Mouse (Mus musculus): ENCODE results near the gene Megf9. TPM values are rescaled to one million over a fixed set of nuclear protein-coding genes. Genes with fewer than 3 reads are reported as not detected.

The Megf9 gene
- total and polyA plus RNA-seq, 3 experiments = not detected

DNA sequence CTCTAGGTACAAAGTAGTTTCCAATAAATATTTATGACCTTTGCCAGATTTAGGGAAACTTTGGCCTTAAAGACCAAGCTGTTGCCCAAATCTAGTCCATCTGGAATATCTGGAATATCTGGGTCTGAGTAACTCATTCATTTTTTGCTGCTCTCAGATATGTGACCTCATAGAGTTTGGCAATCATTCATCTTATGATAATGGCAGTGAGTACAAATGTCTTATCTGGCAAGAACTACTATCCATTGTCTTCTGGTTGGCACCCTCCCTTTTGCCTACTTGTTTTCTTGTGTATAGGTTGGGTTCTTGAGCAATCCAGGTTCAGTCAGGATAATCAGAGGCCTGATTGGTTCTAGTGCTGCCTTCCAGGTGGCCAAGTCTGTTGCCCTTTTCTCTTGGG, 41.3 kb upstream of the Megf9 start:
- in situ Hi-C loops (cut with MboI; ENCODE audit: low pct_ligation_motif_present, low pct_unique_long_range_greater_than_20kb, low sequenced_read_pairs) = loop anchor here (25.0 kb wide), 1 partner anchor 114 kb away; no protein-coding TSS in a partner anchor
- H3K4me1 ChIP-seq (ENCODE audit: control insufficient read depth in 1 of 2, insufficient read depth in 2 of 2) = peaks cover 0 to 13% of the 10 kb centered on the region in 2 experiments; a peak in 2 of 4 replicates
- no peak overlapping the region for H3K9ac ChIP-seq (ENCODE audit: insufficient read depth, low read depth)
- H3K36me3 ChIP-seq (replicated peaks in 1 of 2; ENCODE audit: control insufficient read depth in 1 of 2, insufficient read depth in 1 of 2, low read length in 1 of 2) = no peaks in the 10 kb centered on the region
- H3K4me3 ChIP-seq (replicated peaks in 1 of 3; ENCODE audit: low read depth in 2 of 3, low read length in 2 of 3, poor library complexity in 1 of 3) = no peak overlapping the region
- dilution Hi-C loops (cut with MboI; ENCODE audit: extremely low pct_ligation_motif_present, extremely low pct_unique_long_range_greater_than_20kb, low sequenced_read_pairs) = no loop called here
- no peak for TF ChIP-seq MXI1 (IDR thresholded peaks at IDR 0.05; ENCODE audit: low read depth, low read length)
- no peak for TF ChIP-seq KAT2A (IDR thresholded peaks at IDR 0.05; ENCODE audit: insufficient replicate concordance, low read length)
- TF ChIP-seq TCF12 (IDR thresholded peaks at IDR 0.05; ENCODE audit: low read depth, low read length) = no peak
- TF ChIP-seq ELF1 (IDR thresholded peaks at IDR 0.05; ENCODE audit: low read depth, low read length) = no peak
- no peak for TF ChIP-seq MEF2A (IDR thresholded peaks at IDR 0.05; ENCODE audit: borderline replicate concordance, low read depth, low read length)
- TF ChIP-seq JUN (IDR thresholded peaks at IDR 0.05; ENCODE audit: insufficient read depth, low read depth, low read length) = no peak
- TF ChIP-seq MAX (IDR thresholded peaks at IDR 0.05; ENCODE audit: low read length) = no peak
- TF ChIP-seq NELFE (IDR thresholded peaks at IDR 0.05; ENCODE audit: low read depth, low read length) = no peak
- TF ChIP-seq RCOR1 (conservative IDR thresholded peaks at IDR 0.05; ENCODE audit: low read depth, low read length) = no peak
- no peak for TF ChIP-seq SIN3A (IDR thresholded peaks at IDR 0.05; ENCODE audit: low read length)
- TF ChIP-seq MAZ (IDR thresholded peaks at IDR 0.05; ENCODE audit: low read depth, low read length) = no peak
- TF ChIP-seq UBTF (IDR thresholded peaks at IDR 0.05; ENCODE audit: low read depth, low read length) = no peak
- TF ChIP-seq ETS1 (conservative IDR thresholded peaks at IDR 0.05; ENCODE audit: low read depth, low read length) = no peak
- no peak for TF ChIP-seq ZMIZ1 (IDR thresholded peaks at IDR 0.05; ENCODE audit: low read depth, low read length)
- no peak for TF ChIP-seq RAD21 (IDR thresholded peaks at IDR 0.05; ENCODE audit: low read depth, low read length)
- no peaks in the 10 kb centered on the region for H3K27me3 ChIP-seq (replicated peaks)
- DNase-seq (ENCODE audit: extremely low read depth) = no peak
- no peak overlapping the region for H3K4me2 ChIP-seq (ENCODE audit: insufficient read depth, low read depth, poor library complexity, severe bottlenecking)
- H3K27ac ChIP-seq (ENCODE audit: insufficient read depth, low read depth) = no peak overlapping the region
- no peaks in the 10 kb centered on the region for H3K79me2 ChIP-seq (replicated peaks; ENCODE audit: control insufficient read depth, extremely low read depth, insufficient read depth, poor library complexity, severe bottlenecking)
- no peaks in the 10 kb centered on the region for H3K9me3 ChIP-seq (replicated peaks; ENCODE audit: low read length)

DNA sequence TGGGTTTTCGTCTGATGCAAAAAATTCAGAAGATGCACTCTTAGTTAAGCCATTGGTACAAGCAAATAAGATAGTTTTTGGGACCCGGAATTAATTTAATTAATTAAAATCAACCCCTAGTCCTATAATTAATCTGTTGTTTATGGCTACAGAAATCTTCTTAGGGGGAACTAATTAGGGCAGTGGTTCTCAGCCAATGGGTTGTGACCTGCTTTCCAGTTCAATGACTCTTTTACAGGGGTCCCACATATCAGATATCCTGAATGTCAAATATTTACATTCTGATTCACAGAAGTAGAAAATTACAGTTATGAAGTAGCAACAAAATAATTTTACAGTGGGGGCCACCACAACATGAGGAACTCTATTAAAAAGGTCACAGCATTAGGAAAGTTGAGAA, 39.1 kb upstream of the Megf9 start:
- in situ Hi-C loops (cut with MboI; ENCODE audit: low pct_ligation_motif_present, low pct_unique_long_range_greater_than_20kb, low sequenced_read_pairs) (no loop called here), dilution Hi-C loops (cut with MboI; ENCODE audit: extremely low pct_ligation_motif_present, extremely low pct_unique_long_range_greater_than_20kb, low sequenced_read_pairs) (no loop called here)
- H3K9me3 ChIP-seq (replicated peaks; ENCODE audit: low read length) = no peaks in the 10 kb centered on the region
- no peak overlapping the region for H3K4me3 ChIP-seq (replicated peaks in 1 of 3; ENCODE audit: low read depth in 2 of 3, low read length in 2 of 3, poor library complexity in 1 of 3)
- no peaks in the 10 kb centered on the region for H3K36me3 ChIP-seq (replicated peaks in 1 of 2; ENCODE audit: control insufficient read depth in 1 of 2, insufficient read depth in 1 of 2, low read length in 1 of 2)
- no peak for TF ChIP-seq MXI1 (IDR thresholded peaks at IDR 0.05; ENCODE audit: low read depth, low read length)
- no peak for TF ChIP-seq NELFE (IDR thresholded peaks at IDR 0.05; ENCODE audit: low read depth, low read length)
- TF ChIP-seq ETS1 (conservative IDR thresholded peaks at IDR 0.05; ENCODE audit: low read depth, low read length) = no peak
- peaks cover 0 to 13% of the 10 kb centered on the region in 2 experiments; a peak in 2 of 4 replicates for H3K4me1 ChIP-seq (ENCODE audit: control insufficient read depth in 1 of 2, insufficient read depth in 2 of 2)
- H3K4me2 ChIP-seq (ENCODE audit: insufficient read depth, low read depth, poor library complexity, severe bottlenecking) = no peak overlapping the region
- DNase-seq (ENCODE audit: extremely low read depth) = no peak
- no peak overlapping the region for H3K9ac ChIP-seq (ENCODE audit: insufficient read depth, low read depth)
- no peak overlapping the region for H3K27ac ChIP-seq (ENCODE audit: insufficient read depth, low read depth)
- no peaks in the 10 kb centered on the region for H3K27me3 ChIP-seq (replicated peaks)
- H3K79me2 ChIP-seq (replicated peaks; ENCODE audit: control insufficient read depth, extremely low read depth, insufficient read depth, poor library complexity, severe bottlenecking) = no peaks in the 10 kb centered on the region

Measured in CH12.LX (cell line).